8 mouse cellular contexts compared by ENCODE assay signal in genomic region chr2:30845152-30846070, GRCm38 (mm10). TPM values are rescaled to one million over a fixed set of nuclear protein-coding genes. Genes with fewer than 3 reads are reported as not detected.
A peak's percentile ranks its signal among the peaks of the same experiment; 100 is the strongest.
DNase-seq lines count a peak whose midpoint lies in the region; ATAC-seq and TF ChIP-seq lines count a peak whose summit lies in the region.

No protein-coding gene starts in this region.

- H3K9ac ChIP-seq in embryonic facial prominence, embryonic 13.5 days: peak overlapping the region; percentile 98
- peak overlapping the region; percentile 49 for H3K9ac ChIP-seq in hindbrain, postnatal 0 days (replicated peaks; ENCODE audit: low read length)

- no peaks in the 10 kb centered on the region for H3K4me1 ChIP-seq in lung, adult 2 months (ENCODE audit: control insufficient read depth, insufficient read depth, low read length)
- H3K4me1 ChIP-seq in embryonic facial prominence, embryonic 13.5 days: peaks cover 67% of the 10 kb centered on the region
- 0 out of 2 replicates have a peak, but pooled peaks cover 2% of the 10 kb centered on the region for H3K4me1 ChIP-seq in hindbrain, postnatal 0 days (ENCODE audit: insufficient read depth, low read length)

- 2% methylated on average over 77 of the region's 80 CpGs for WGBS in lung, adult 2 months
- whole genome bisulfite sequencing in embryonic facial prominence, embryonic 13.5 days: under 1% methylated on average over 79 of the region's 80 CpGs
- 1% methylated on average over 76 of the region's 80 CpGs for WGBS in hindbrain, postnatal 0 days

- no peak for TF ChIP-seq CTCF in lung, adult 2 months (IDR thresholded peaks at IDR 0.05; ENCODE audit: insufficient read depth, low read length)
- no peak for TF ChIP-seq CTCF in hindbrain, postnatal 0 days (IDR thresholded peaks at IDR 0.05; ENCODE audit: low read depth)

- H3K4me3 ChIP-seq in lung, adult 2 months (replicated peaks; ENCODE audit: extremely low read depth, low read depth, low read length): peak overlapping the region; percentile 12
- H3K4me3 ChIP-seq in embryonic facial prominence, embryonic 13.5 days: peak overlapping the region; percentile 79
- peak overlapping the region; percentile 42 for H3K4me3 ChIP-seq in hindbrain, postnatal 0 days (ENCODE audit: low read length)

- H3K27ac ChIP-seq in embryonic facial prominence, embryonic 13.5 days: peak overlapping the region; percentile 92
- H3K27ac ChIP-seq in hindbrain, postnatal 0 days: no peak overlapping the region

- peaks cover 5% of the 10 kb centered on the region for H3K27me3 ChIP-seq in embryonic facial prominence, embryonic 13.5 days
- peaks cover 15% of the 10 kb centered on the region for H3K27me3 ChIP-seq in hindbrain, postnatal 0 days (ENCODE audit: insufficient read depth, low read length)

- peak overlapping the region; percentile 82 for H3K4me2 ChIP-seq in embryonic facial prominence, embryonic 13.5 days
- peak overlapping the region; percentile 77 for H3K4me2 ChIP-seq in hindbrain, postnatal 0 days (ENCODE audit: low read depth, low read length)

- peak; percentile 27; the same call in 1 of the 2 replicates for ATAC-seq in embryonic facial prominence, embryonic 13.5 days (ENCODE audit: insufficient number of reproducible peaks, insufficient read depth, low FRiP score, low TSS enrichment, low read depth)
- ATAC-seq in hindbrain, postnatal 0 days: peak; percentile 38; the same call in 1 of the 2 replicates
- ATAC-seq in inflammation-experienced regulatory T-cells, adult 6 months: no peak

- TF ChIP-seq POLR2A in lung, adult 2 months (IDR thresholded peaks at IDR 0.05; ENCODE audit: borderline replicate concordance, extremely low read depth, low read depth, low read length): no peak

- no peak for DNase-seq in lung, adult 2 months
- DNase-seq in lung, postnatal 25 days (ENCODE audit: low spot score): no peak
- no peak for DNase-seq in hindbrain, postnatal 0 days (ENCODE audit: low spot score)
- DNase-seq in lung, postnatal 36 days: peak; percentile 18
- no peak for DNase-seq in B cell, adult 2 months
- no peak for DNase-seq in spleen, postnatal 14 days (ENCODE audit: low spot score in 2 of 2)

- no peaks in the 10 kb centered on the region for H3K36me3 ChIP-seq in embryonic facial prominence, embryonic 13.5 days
- no peaks in the 10 kb centered on the region for H3K36me3 ChIP-seq in hindbrain, postnatal 0 days (ENCODE audit: insufficient read depth, low read length)

- no peaks in the 10 kb centered on the region for H3K9me3 ChIP-seq in embryonic facial prominence, embryonic 13.5 days
- no peaks in the 10 kb centered on the region for H3K9me3 ChIP-seq in hindbrain, postnatal 0 days (ENCODE audit: low read length)

RNA-seq across cellular contexts. Expression of gene Prrx2, which starts 10.6 kb away (rescaled TPM):
- 6.2 and 6.6 TPM in 2 replicates for polyA plus RNA-seq in lung, adult 2 months (2012; rRNA removed)
- polyA plus RNA-seq in embryonic facial prominence, embryonic 13.5 days (2015; fragmentation: Nextera tagmentation; extraction: Ambion mirVana): 103 and 107 TPM in 2 replicates
- 6.7 and 7.2 TPM in 2 replicates for total RNA-seq in hindbrain, postnatal 0 days (2014; rRNA removed)
- 5.0 and 5.6 TPM in 2 replicates for polyA plus RNA-seq in hindbrain, postnatal 0 days (2015; fragmentation: Nextera tagmentation; extraction: Ambion mirVana)
- not detected for polyA plus RNA-seq in inflammation-experienced regulatory T-cells, adult 6 months (2017; shearing (Covaris generic))

RNA-seq across cellular contexts. Expression of gene Asb6, which starts 15.3 kb away (rescaled TPM):
- 42.0 and 44.8 TPM in 2 replicates for polyA plus RNA-seq in lung, adult 2 months (2012; rRNA removed)
- 39.5 and 47.3 TPM in 2 replicates for polyA plus RNA-seq in embryonic facial prominence, embryonic 13.5 days (2015; fragmentation: Nextera tagmentation; extraction: Ambion mirVana)
- total RNA-seq in hindbrain, postnatal 0 days (2014; rRNA removed): 49.1 and 53.5 TPM in 2 replicates
- 36.6 and 37.4 TPM in 2 replicates for polyA plus RNA-seq in hindbrain, postnatal 0 days (2015; fragmentation: Nextera tagmentation; extraction: Ambion mirVana)
- 10 to 100 TPM; 36.4 to 43.6 (median 36.4) TPM for polyA plus RNA-seq in inflammation-experienced regulatory T-cells, adult 6 months (2017; shearing (Covaris generic))

RNA-seq across cellular contexts. Expression of gene Ntmt1, which starts 37.8 kb away (rescaled TPM):
- 20.2 and 23.4 TPM in 2 replicates for polyA plus RNA-seq in lung, adult 2 months (2012; rRNA removed)
- polyA plus RNA-seq in embryonic facial prominence, embryonic 13.5 days (2015; fragmentation: Nextera tagmentation; extraction: Ambion mirVana): 94.9 and 105 TPM in 2 replicates
- 79.5 and 96.3 TPM in 2 replicates for total RNA-seq in hindbrain, postnatal 0 days (2014; rRNA removed)
- polyA plus RNA-seq in hindbrain, postnatal 0 days (2015; fragmentation: Nextera tagmentation; extraction: Ambion mirVana): 95.9 and 99.6 TPM in 2 replicates
- polyA plus RNA-seq in inflammation-experienced regulatory T-cells, adult 6 months (2017; shearing (Covaris generic)): 10 to 100 TPM; 27.4 to 34.0 (median 28.7) TPM

RNA-seq across cellular contexts. Expression of gene 1700001O22Rik, which starts 42.0 kb away (rescaled TPM):
- polyA plus RNA-seq in lung, adult 2 months (2012; rRNA removed): 1.8 and 2.2 TPM in 2 replicates
- 2.8 and 2.9 TPM in 2 replicates for polyA plus RNA-seq in embryonic facial prominence, embryonic 13.5 days (2015; fragmentation: Nextera tagmentation; extraction: Ambion mirVana)
- total RNA-seq in hindbrain, postnatal 0 days (2014; rRNA removed): 0.75 and 2.4 TPM in 2 replicates
- 1.8 and 2.6 TPM in 2 replicates for polyA plus RNA-seq in hindbrain, postnatal 0 days (2015; fragmentation: Nextera tagmentation; extraction: Ambion mirVana)
- 1 to 10 TPM in 1 of 3 experiments, under 1 TPM in 2; 0.55 to 2.5 (median 0.84) TPM for polyA plus RNA-seq in inflammation-experienced regulatory T-cells, adult 6 months (2017; shearing (Covaris generic))

Comparison
In these comparisons a context has a peak if more than half of its experiments do, and no peak if none do; other contexts are left out.
1. H3K4me3 ChIP-seq: peak in every context shown above with its lines; median percentile 79 in embryonic facial prominence, embryonic 13.5 days; 42 in hindbrain, postnatal 0 days; 12 in lung, adult 2 months.
2. RNA of gene Prrx2, which starts 10.6 kb away (polyA plus RNA-seq): 103 to 107 TPM in embryonic facial prominence, embryonic 13.5 days; 6.2 to 6.6 TPM in lung, adult 2 months, 5.0 to 5.6 TPM in hindbrain, postnatal 0 days and not detected in inflammation-experienced regulatory T-cells, adult 6 months; every median in the first group is over 10 times any median in the second.